Mouse (Mus musculus): ENCODE measurements at regions not wholly inside any gene's neighbourhood (a gene's known extent, or its start where the extent isn't known, plus 50 kb on each side); places are given as distances from the start of the nearest gene placed in this dataset.

GRCm38 (mm10) chr8:12062710-12063109 is 215.9 kb upstream of the A230072I06Rik start:
- no peak for TF ChIP-seq CTCF (IDR thresholded peaks at IDR 0.05; ENCODE audit: low read depth, low read length)
- TF ChIP-seq POLR2A (IDR thresholded peaks at IDR 0.05; ENCODE audit: borderline replicate concordance, low read depth, low read length) = no peak
